Mouse (Mus musculus) CH12.LX (cell line): ENCODE data around the gene Nebl. TPM values are rescaled to one million over a fixed set of nuclear protein-coding genes. Genes with fewer than 3 reads are reported as not detected.

Source experiments
- DNase-seq: peaks from one replicate; pipeline ENCODE4 v3.0.0-alpha.2; 2013; ENCODE audit errors: extremely low read depth
- H3K27ac ChIP-seq: 2 replicates; pipeline ENCODE4 v1.5.1; 2012; ENCODE audit warnings: low read depth, mild to moderate bottlenecking, control low read depth, moderate library complexity; ENCODE audit not compliant: insufficient read depth
- H3K27me3 ChIP-seq: replicated peaks from 2 replicates; pipeline ENCODE3; 2012; ENCODE audit warnings: inconsistent platforms
- H3K36me3 ChIP-seq, 2 experiments: replicated peaks in 1 of 2; 2 replicates each; pipeline versions ENCODE3 to v1.6.1; 2012; ENCODE audit warnings: inconsistent platforms in 1 of 2, low read length in 1 of 2, mild to moderate bottlenecking in 1 of 2, mixed read lengths in 1 of 2, moderate library complexity in 1 of 2; ENCODE audit not compliant: control insufficient read depth in 1 of 2, insufficient read depth in 1 of 2
- H3K4me1 ChIP-seq, 2 experiments: 2 replicates each; pipeline ENCODE4 v1.6.1; 2012; ENCODE audit warnings: inconsistent platforms in 1 of 2, moderate library complexity in 1 of 2; ENCODE audit not compliant: insufficient read depth in 2 of 2, control insufficient read depth in 1 of 2
- H3K4me2 ChIP-seq: 2 replicates; pipeline ENCODE4 v1.6.1; 2012; ENCODE audit warnings: low read depth, mild to moderate bottlenecking, control low read depth; ENCODE audit not compliant: poor library complexity, insufficient read depth, severe bottlenecking
- H3K4me3 ChIP-seq, 3 experiments: fragments of 150-350 bp in 1 of 3; sonication (generic) in 1 of 3; replicated peaks in 1 of 3; 2 replicates each; pipeline versions ENCODE3 to v1.5.1; 2011 to 2012; ENCODE audit warnings: low read depth in 2 of 3, low read length in 2 of 3, mild to moderate bottlenecking in 2 of 3, moderate library complexity in 2 of 3, control low read depth in 1 of 3, improper control_type of control experiment in 1 of 3, inconsistent platforms in 1 of 3, mixed read lengths in 1 of 3; ENCODE audit not compliant: poor library complexity in 1 of 3
- H3K79me2 ChIP-seq: replicated peaks from 2 replicates; pipeline ENCODE4 v1.6.1; 2012; ENCODE audit warnings: mild to moderate bottlenecking, moderate library complexity; ENCODE audit not compliant: control insufficient read depth, poor library complexity, insufficient read depth, severe bottlenecking; ENCODE audit errors: extremely low read depth
- H3K9ac ChIP-seq: 2 replicates; pipeline ENCODE4 v1.6.1; 2012; ENCODE audit warnings: low read depth, mild to moderate bottlenecking, control low read depth, moderate library complexity; ENCODE audit not compliant: insufficient read depth
- H3K9me3 ChIP-seq: replicated peaks from 2 replicates; pipeline ENCODE3; 2012; ENCODE audit warnings: low read length, inconsistent platforms, mixed read lengths
- CHD2 ChIP-seq: IDR thresholded peaks from 2 replicates; pipeline ENCODE4 v1.6.1; 2011; ENCODE audit warnings: low read length, improper control_type of control experiment
- CTCF ChIP-seq, 2 experiments: IDR thresholded peaks in 1 of 2; conservative IDR thresholded peaks in 1 of 2; 2 replicates each; pipeline ENCODE4 v1.5.1; 2011 to 2012; ENCODE audit warnings: low read depth in 2 of 2, low read length in 2 of 2, improper control_type of control experiment in 1 of 2, inconsistent platforms in 1 of 2, mild to moderate bottlenecking in 1 of 2, moderate library complexity in 1 of 2
- ELF1 ChIP-seq: IDR thresholded peaks from 2 replicates; pipeline ENCODE4 v1.6.1; 2014; ENCODE audit warnings: low read depth, mild to moderate bottlenecking, inconsistent platforms, low read length, improper control_type of control experiment
- ETS1 ChIP-seq: conservative IDR thresholded peaks from 2 replicates; pipeline ENCODE4 v1.6.1; 2012; ENCODE audit warnings: low read depth, mild to moderate bottlenecking, inconsistent platforms, low read length, improper control_type of control experiment, moderate library complexity
- GABPA ChIP-seq: IDR thresholded peaks from 2 replicates; pipeline ENCODE4 v1.6.1; 2012; ENCODE audit warnings: low read depth, low read length, improper control_type of control experiment, inconsistent platforms; ENCODE audit not compliant: insufficient replicate concordance
- IRF4 ChIP-seq: IDR thresholded peaks from 2 replicates; pipeline ENCODE4 v1.6.1; 2014; ENCODE audit warnings: low read depth, mild to moderate bottlenecking, inconsistent platforms, low read length, improper control_type of control experiment
- JUN ChIP-seq: IDR thresholded peaks from 2 replicates; pipeline ENCODE4 v1.6.1; 2011; ENCODE audit warnings: low read depth, mild to moderate bottlenecking, low read length, improper control_type of control experiment, moderate library complexity; ENCODE audit not compliant: insufficient read depth
- KAT2A ChIP-seq: IDR thresholded peaks from 2 replicates; pipeline ENCODE4 v1.6.1; 2012; ENCODE audit warnings: low read length, improper control_type of control experiment, inconsistent platforms; ENCODE audit not compliant: insufficient replicate concordance
- MAFK ChIP-seq: IDR thresholded peaks from 2 replicates; pipeline ENCODE4 v1.6.1; 2011; ENCODE audit warnings: low read length, improper control_type of control experiment; ENCODE audit not compliant: insufficient replicate concordance
- MAZ ChIP-seq: IDR thresholded peaks from 2 replicates; pipeline ENCODE4 v1.6.1; 2012; ENCODE audit warnings: low read depth, mild to moderate bottlenecking, inconsistent platforms, low read length, improper control_type of control experiment, moderate library complexity
- MEF2A ChIP-seq: IDR thresholded peaks from 2 replicates; pipeline ENCODE4 v1.6.1; 2014; ENCODE audit warnings: low read depth, mild to moderate bottlenecking, inconsistent platforms, low read length, improper control_type of control experiment, borderline replicate concordance
- MXI1 ChIP-seq: IDR thresholded peaks from 2 replicates; pipeline ENCODE4 v1.6.1; 2011; ENCODE audit warnings: mild to moderate bottlenecking, low read depth, low read length, improper control_type of control experiment
- MYC ChIP-seq: IDR thresholded peaks from 2 replicates; pipeline ENCODE4 v1.6.1; 2011; ENCODE audit warnings: low read depth, mild to moderate bottlenecking, improper control_type of control experiment, low read length
- NELFE ChIP-seq: IDR thresholded peaks from 2 replicates; pipeline ENCODE4 v1.6.1; 2011; ENCODE audit warnings: low read depth, low read length, improper control_type of control experiment
- NRF1 ChIP-seq: IDR thresholded peaks from 2 replicates; pipeline ENCODE4 v1.6.1; 2014; ENCODE audit warnings: low read depth, mild to moderate bottlenecking, inconsistent platforms, low read length, improper control_type of control experiment, moderate library complexity
- PAX5 ChIP-seq: IDR thresholded peaks from 2 replicates; pipeline ENCODE4 v1.6.1; 2012; ENCODE audit warnings: low read length, inconsistent platforms, mixed read lengths
- POLR2A ChIP-seq: IDR thresholded peaks from 2 replicates; pipeline ENCODE4 v1.6.1; 2011; ENCODE audit warnings: low read depth, mild to moderate bottlenecking, improper control_type of control experiment, low read length
- POLR2AphosphoS2 ChIP-seq: IDR thresholded peaks from 2 replicates; pipeline ENCODE4 v1.6.1; 2011; ENCODE audit warnings: low read depth, low read length, improper control_type of control experiment
- RAD21 ChIP-seq: IDR thresholded peaks from 2 replicates; pipeline ENCODE4 v1.6.1; 2011; ENCODE audit warnings: low read depth, mild to moderate bottlenecking, low read length, improper control_type of control experiment, moderate library complexity
- RCOR1 ChIP-seq: conservative IDR thresholded peaks from 2 replicates; pipeline ENCODE4 v1.6.1; 2012; ENCODE audit warnings: low read depth, mild to moderate bottlenecking, inconsistent platforms, low read length, improper control_type of control experiment
- SIN3A ChIP-seq: IDR thresholded peaks from 2 replicates; pipeline ENCODE4 v1.6.1; 2012; ENCODE audit warnings: low read length, improper control_type of control experiment, inconsistent platforms
- SMC3 ChIP-seq: IDR thresholded peaks from 2 replicates; pipeline ENCODE4 v1.6.1; 2011; ENCODE audit warnings: low read depth, low read length, improper control_type of control experiment
- TBP ChIP-seq: conservative IDR thresholded peaks from 2 replicates; pipeline ENCODE4 v1.6.1; 2011; ENCODE audit warnings: low read depth, low read length, improper control_type of control experiment
- TCF12 ChIP-seq: IDR thresholded peaks from 2 replicates; pipeline ENCODE4 v1.6.1; 2014; ENCODE audit warnings: low read depth, mild to moderate bottlenecking, inconsistent platforms, low read length, improper control_type of control experiment
- UBTF ChIP-seq: IDR thresholded peaks from 2 replicates; pipeline ENCODE4 v1.6.1; 2012; ENCODE audit warnings: low read depth, mild to moderate bottlenecking, inconsistent platforms, low read length, improper control_type of control experiment, moderate library complexity
- USF1 ChIP-seq: IDR thresholded peaks from 2 replicates; pipeline ENCODE4 v1.6.1; 2014; ENCODE audit warnings: low read depth, mild to moderate bottlenecking, inconsistent platforms, low read length, improper control_type of control experiment
- USF2 ChIP-seq: conservative IDR thresholded peaks from 2 replicates; pipeline ENCODE4 v1.6.1; 2011; ENCODE audit warnings: low read depth, low read length, improper control_type of control experiment
- ZKSCAN1 ChIP-seq: IDR thresholded peaks from 2 replicates; pipeline ENCODE4 v1.6.1; 2012; ENCODE audit warnings: low read depth, inconsistent platforms, low read length, improper control_type of control experiment, borderline replicate concordance
- ZMIZ1 ChIP-seq: IDR thresholded peaks from 2 replicates; pipeline ENCODE4 v1.6.1; 2012; ENCODE audit warnings: low read depth, mild to moderate bottlenecking, inconsistent platforms, low read length, improper control_type of control experiment
- ZNF384 ChIP-seq: IDR thresholded peaks from 2 replicates; pipeline ENCODE4 v1.6.1; 2012; ENCODE audit warnings: low read depth, low read length, improper control_type of control experiment, inconsistent platforms
- dilution Hi-C: fragments of 300-500 bp; cut with MboI; formaldehyde crosslinking; loops from 2 replicates; pipeline ENCODE4 v1.14.3; 2020; ENCODE audit warnings: low sequenced_read_pairs; ENCODE audit not compliant: extremely low pct_unique_long_range_greater_than_20kb, extremely low pct_ligation_motif_present
- in situ Hi-C: fragments of 300-500 bp; cut with MboI; formaldehyde crosslinking; loops from 3 replicates; pipeline ENCODE4 v1.14.3; 2019; ENCODE audit warnings: low sequenced_read_pairs, low pct_ligation_motif_present, low pct_unique_long_range_greater_than_20kb, mixed read lengths
- polyA plus RNA-seq: library from polyadenylated mRNA; unstranded; fragments of >175 nt; gene quantifications from 2 replicates; pipeline ENCODE4 v1.2.1, GENCODE M21; 2012; ENCODE audit warnings: low read depth; ENCODE audit not compliant: insufficient read length
- total RNA-seq, 2 experiments: library from RNA; depleted of rRNA; stranded (reverse); fragments of 300-350 nt in 1 of 2; fragments of >200 nt in 1 of 2; gene quantifications; 2 replicates each; pipeline ENCODE4 v1.2.3; 2012 to 2014

The Nebl gene
- total and polyA plus RNA-seq, 3 experiments, result 12.6 to 113 (median 46.4) TPM

GRCm38 (mm10) chr2:17723268-17724019 lies 7.8 kb downstream of the Nebl start:
- Histone ChIP-seq H3K4me2 (no peak overlapping the region), H3K36me3 (no peaks in the 10 kb centered on the region), H3K4me3 (no peak overlapping the region), H3K9ac (no peak overlapping the region), H3K27ac (no peak overlapping the region), H3K4me1 (no peaks in the 10 kb centered on the region), H3K79me2 (no peaks in the 10 kb centered on the region), H3K9me3 (no peaks in the 10 kb centered on the region), H3K27me3 (no peaks in the 10 kb centered on the region)
- in situ Hi-C loops (no loop called here), dilution Hi-C loops (no loop called here)
- TF ChIP-seq MXI1 (no peak), CHD2 (no peak), SIN3A (no peak), ZNF384 (no peak), JUN (no peak), POLR2A (no peak), TBP (no peak), MAFK (no peak), NRF1 (no peak), GABPA (no peak), MYC (no peak), NELFE (no peak), RCOR1 (no peak), UBTF (no peak), IRF4 (no peak), ZMIZ1 (no peak), USF2 (no peak), RAD21 (no peak), ETS1 (no peak)
- no peak for DNase-seq

- Histone ChIP-seq H3K27ac (no peak overlapping the region), H3K79me2 (no peaks in the 10 kb centered on the region), H3K4me3 (no peak overlapping the region), H3K27me3 (no peaks in the 10 kb centered on the region), H3K9me3 (no peaks in the 10 kb centered on the region), H3K4me1 (no peaks in the 10 kb centered on the region), H3K9ac (no peak overlapping the region), H3K36me3 (no peaks in the 10 kb centered on the region), H3K4me2 (no peak overlapping the region)
- no peak for TF ChIP-seq KAT2A
- TF ChIP-seq TCF12, result no peak
- no peak for TF ChIP-seq CTCF (conservative IDR thresholded peaks at IDR 0.05 in 1 of 2, IDR thresholded peaks at IDR 0.05 in 1 of 2; ENCODE audit: low read depth in 2 of 2, low read length in 2 of 2)
- no peak for TF ChIP-seq MEF2A
- TF ChIP-seq JUN, result no peak
- no peak for TF ChIP-seq POLR2AphosphoS2
- no peak for TF ChIP-seq IRF4
- TF ChIP-seq CHD2, result no peak
- no peak for TF ChIP-seq MAZ
- no peak for TF ChIP-seq SMC3
- TF ChIP-seq MXI1, result no peak
- no peak for TF ChIP-seq NRF1
- TF ChIP-seq TBP, result no peak
- no peak for TF ChIP-seq NELFE
- no peak for TF ChIP-seq ELF1
- no peak for TF ChIP-seq USF1
- TF ChIP-seq PAX5, result no peak
- no peak for TF ChIP-seq MYC
- TF ChIP-seq ZKSCAN1, result no peak
- TF ChIP-seq MAFK, result no peak
- no peak for DNase-seq
- in situ Hi-C loops, result no loop called here
- dilution Hi-C loops, result no loop called here
Observed at GRCm38 (mm10) chr2:17721177-17721715, 10.0 kb downstream of the Nebl start.
